Mouse (Mus musculus) testis, adult 10 weeks (tissue): ENCODE results near the gene Taf1c. TPM values are rescaled to one million over a fixed set of nuclear protein-coding genes. Genes with fewer than 3 reads are reported as not detected.

Experiments
- polyA plus RNA-seq: library from polyadenylated mRNA; stranded (reverse); fragments of 350-450 nt; fragmentation: Illumina TruSeq; extraction: RNeasy Lipid Tissue Mini Kit (QIAGEN cat#74804); gene quantifications from one replicate; pipeline ENCODE4 v1.2.3, GENCODE M21; 2014; ENCODE audit warnings: low read depth, low replicate concordance

Gene Taf1c
- polyA plus RNA-seq: not detected

GRCm38 (mm10) chr8:119604996-119605395 is at the start of gene Taf1c:
TSS of gene Taf1c (minus strand) at chr8:119605222.

GRCm38 (mm10) chr8:119635378-119635777 is 30.4 kb upstream of the Taf1c start, which contains the start of gene Kcng4:
TSS of gene Kcng4 (minus strand) at chr8:119635680.

GRCm38 (mm10) chr8:119612471-119612870 is 7.4 kb upstream of the Taf1c start, which contains the start of gene Adad2:
TSS of gene Adad2 (plus strand) at chr8:119612747.

GRCm38 (mm10) chr8:119574437-119575365 is 30.3 kb downstream of the Taf1c start, which contains the start of the genes Hsdl1 and Dnaaf1:
TSS of gene Hsdl1 (minus strand) at chr8:119575183.
TSS of gene Dnaaf1 (plus strand) at chr8:119575235.

GRCm38 (mm10) chr8:119558603-119559401 is 46.2 kb downstream of the Taf1c start, which contains the start of gene Mbtps1:
TSS of gene Mbtps1 (minus strand) at chr8:119558735.

Other genes starting within 250 kb of the Taf1c start
- gene Mlycd, start 210.3 kb downstream of the Taf1c start, polyA plus RNA-seq: 0.41 TPM
- 6.7 TPM for gene Osgin1, start 171.1 kb downstream of the Taf1c start, polyA plus RNA-seq
- 0.63 TPM for gene Necab2, start 158.5 kb downstream of the Taf1c start, polyA plus RNA-seq
- gene Slc38a8, start 103.5 kb downstream of the Taf1c start, polyA plus RNA-seq: 0.17 TPM
- gene Mbtps1, start 46.5 kb downstream of the Taf1c start, polyA plus RNA-seq: 16.9 TPM
- gene Hsdl1, start 30.0 kb downstream of the Taf1c start, polyA plus RNA-seq: 6.0 TPM
- 38.7 TPM for gene Dnaaf1, start 30.0 kb downstream of the Taf1c start, polyA plus RNA-seq
- gene Adad2, start 7.5 kb upstream of the Taf1c start, polyA plus RNA-seq: 0.21 TPM
- 1.4 TPM for gene Kcng4, start 30.5 kb upstream of the Taf1c start, polyA plus RNA-seq
- gene Wfdc1, start 61.1 kb upstream of the Taf1c start, polyA plus RNA-seq: 3.9 TPM
- not detected for gene Atp2c2, start 94.8 kb upstream of the Taf1c start, polyA plus RNA-seq
- 1.3 TPM for gene Tldc1, start 173.2 kb upstream of the Taf1c start, polyA plus RNA-seq
- gene Cotl1, start 235.3 kb upstream of the Taf1c start, polyA plus RNA-seq: 0.59 TPM